Mouse (Mus musculus) kidney, adult 2 months (tissue): ENCODE measurements around the gene Kcnn4.

Experiments
- CTCF ChIP-seq: fragments of 200-500 bp; conservative IDR thresholded peaks from 2 replicates; pipeline ENCODE4 v1.5.1; 2011; ENCODE audit warnings: low read depth, mild to moderate bottlenecking, control low read depth, low read length, moderate library complexity, mixed read lengths; ENCODE audit not compliant: insufficient read depth, insufficient read length
- POLR2A ChIP-seq: fragments of 200-500 bp; IDR thresholded peaks from one replicate; pipeline ENCODE4 v1.6.1; 2011; ENCODE audit warnings: low read depth, low read length, control low read depth

DNA sequence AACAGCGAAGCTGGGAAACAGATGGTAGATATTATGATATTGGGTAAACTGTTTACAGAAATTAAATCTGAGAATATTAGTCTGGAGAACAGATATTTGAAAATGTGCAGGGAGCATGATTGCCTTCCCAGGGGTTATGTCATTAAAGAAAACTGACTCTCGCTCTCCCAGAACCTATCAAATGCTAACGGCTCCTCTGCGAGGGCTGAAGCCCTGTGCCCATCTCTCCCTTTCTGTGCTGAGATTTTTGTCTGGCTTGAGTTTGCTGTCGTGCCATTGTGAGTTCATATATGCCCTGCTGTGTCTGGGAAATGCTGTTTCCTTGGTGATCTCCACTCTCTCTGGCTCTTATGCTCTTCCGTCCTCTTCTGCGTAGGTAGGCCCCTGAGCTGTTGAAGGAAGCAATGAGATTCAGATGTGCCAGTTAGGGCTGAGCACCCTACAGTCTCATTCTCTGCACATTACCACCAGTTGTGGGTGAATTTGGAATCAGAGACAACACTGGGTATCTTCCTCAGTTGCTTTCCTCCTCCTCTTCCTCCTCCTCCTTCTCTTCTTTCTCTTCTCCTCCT, 26.3 kb upstream of the Kcnn4 start:
- TF ChIP-seq POLR2A (no peak), CTCF (no peak)
